Mouse (Mus musculus) liver, embryonic 15.5 days (tissue): ENCODE results near the gene Ccdc57. TPM values are rescaled to one million over a fixed set of nuclear protein-coding genes. Genes with fewer than 3 reads are reported as not detected.
A peak's percentile ranks its signal among the peaks of the same experiment; 100 is the strongest.

Experiments used
- ATAC-seq: fragments of 200-750 bp; cut with Nextera tagmentation; 2 replicates; pipeline ENCODE4 v1.8.0; 2017; ENCODE audit warnings: moderate number of reproducible peaks, mild to moderate bottlenecking, moderate library complexity; ENCODE audit not compliant: insufficient read depth
- H3K27ac ChIP-seq: fragments of 300-500 bp; sonication (generic); replicated peaks from 2 replicates; pipeline ENCODE4 v1.5.1; 2015; ENCODE audit warnings: mild to moderate bottlenecking, inconsistent platforms
- H3K27me3 ChIP-seq: fragments of 300-500 bp; sonication (generic); 2 replicates; pipeline ENCODE4 v1.6.1; 2015; ENCODE audit warnings: mild to moderate bottlenecking, inconsistent platforms
- H3K36me3 ChIP-seq: fragments of 300-500 bp; sonication (generic); replicated peaks from 2 replicates; pipeline ENCODE4 v1.6.1; 2015; ENCODE audit warnings: moderate library complexity, mild to moderate bottlenecking, inconsistent platforms
- H3K4me1 ChIP-seq: fragments of 300-500 bp; sonication (generic); replicated peaks from 2 replicates; pipeline ENCODE4 v1.6.1; 2015; ENCODE audit warnings: inconsistent platforms
- H3K4me2 ChIP-seq: fragments of 300-500 bp; sonication (generic); 2 replicates; pipeline ENCODE4 v1.6.1; 2015; ENCODE audit warnings: moderate library complexity, mild to moderate bottlenecking, inconsistent platforms
- H3K4me3 ChIP-seq: fragments of 300-500 bp; sonication (generic); replicated peaks from 2 replicates; pipeline ENCODE4 v1.5.1; 2015; ENCODE audit warnings: mild to moderate bottlenecking, inconsistent platforms
- H3K9ac ChIP-seq: fragments of 300-500 bp; sonication (generic); 2 replicates; pipeline ENCODE4 v1.6.1; 2015; ENCODE audit warnings: moderate library complexity, mild to moderate bottlenecking, inconsistent platforms
- H3K9me3 ChIP-seq: fragments of 300-500 bp; sonication (generic); replicated peaks from 2 replicates; pipeline ENCODE4 v1.6.1; 2016; ENCODE audit warnings: inconsistent platforms
- WGBS: fragments of 180-500 bp; shearing (Covaris S2); methylation state at CpG from one replicate; pipeline ENCODE4 v1.1.7; 2015; ENCODE audit warnings: mixed read lengths; ENCODE audit not compliant: insufficient replicate concordance; 5-methylcytosine and 5-hydroxymethylcytosine counted together
- polyA plus RNA-seq: library from polyadenylated mRNA; unstranded; fragments of >200 nt; fragmentation: Nextera tagmentation; extraction: Ambion mirVana; gene quantifications from 2 replicates; pipeline ENCODE4 v1.2.1, GENCODE M21; 2015

The Ccdc57 gene
- polyA plus RNA-seq, 1 experiment from 2014 or later, result 1.8 TPM

- 86% methylated on average over 6 of the region's 6 CpGs for WGBS
- no peak overlapping the region for H3K9ac ChIP-seq
- no peaks in the 10 kb centered on the region for H3K9me3 ChIP-seq
- no peak for ATAC-seq
- H3K27me3 ChIP-seq, result no peaks in the 10 kb centered on the region
- peaks cover 77% of the 10 kb centered on the region for H3K36me3 ChIP-seq
- no peak overlapping the region for H3K27ac ChIP-seq
- H3K4me1 ChIP-seq, result peaks cover 40% of the 10 kb centered on the region
- no peak overlapping the region for H3K4me3 ChIP-seq
- H3K4me2 ChIP-seq, result no peak overlapping the region
Observed at GRCm38 (mm10) chr11:120819556-120819955, 113.1 kb downstream of the Ccdc57 start.

GRCm38 (mm10) chr11:120818251-120818650 lies 114.4 kb downstream of the Ccdc57 start:
- H3K4me1 ChIP-seq, result peaks cover 27% of the 10 kb centered on the region
- WGBS, result 87% methylated on average over 13 of the region's 13 CpGs
- no peak overlapping the region for H3K4me3 ChIP-seq
- H3K36me3 ChIP-seq, result peaks cover 90% of the 10 kb centered on the region
- H3K4me2 ChIP-seq, result no peak overlapping the region
- no peaks in the 10 kb centered on the region for H3K9me3 ChIP-seq
- no peak for ATAC-seq
- no peak overlapping the region for H3K27ac ChIP-seq
- H3K27me3 ChIP-seq, result no peaks in the 10 kb centered on the region
- no peak overlapping the region for H3K9ac ChIP-seq

- no peak overlapping the region for H3K27ac ChIP-seq
- ATAC-seq, result no peak
- no peak overlapping the region for H3K4me2 ChIP-seq
- WGBS, result 84% methylated on average over 6 of the region's 6 CpGs
- no peaks in the 10 kb centered on the region for H3K9me3 ChIP-seq
- peaks cover 99% of the 10 kb centered on the region for H3K36me3 ChIP-seq
- H3K9ac ChIP-seq, result no peak overlapping the region
- no peak overlapping the region for H3K4me3 ChIP-seq
- H3K4me1 ChIP-seq, result peaks cover 18% of the 10 kb centered on the region
- H3K27me3 ChIP-seq, result no peaks in the 10 kb centered on the region
Observed at GRCm38 (mm10) chr11:120817358-120817757, 115.3 kb downstream of the Ccdc57 start.

GRCm38 (mm10) chr11:120812068-120812467 lies 120.6 kb downstream of the Ccdc57 start:
- H3K36me3 ChIP-seq, result peaks cover 100% of the 10 kb centered on the region
- no peak for ATAC-seq
- no peak overlapping the region for H3K9ac ChIP-seq
- no peaks in the 10 kb centered on the region for H3K4me1 ChIP-seq
- WGBS, result 85% methylated on average over 16 of the region's 16 CpGs
- no peak overlapping the region for H3K4me2 ChIP-seq
- H3K4me3 ChIP-seq, result no peak overlapping the region
- no peaks in the 10 kb centered on the region for H3K27me3 ChIP-seq
- H3K9me3 ChIP-seq, result no peaks in the 10 kb centered on the region
- no peak overlapping the region for H3K27ac ChIP-seq

- no peak overlapping the region for H3K4me2 ChIP-seq
- H3K4me1 ChIP-seq, result peaks cover 4% of the 10 kb centered on the region; the same call in 1 of the 2 replicates
- H3K27ac ChIP-seq, result no peak overlapping the region
- no peaks in the 10 kb centered on the region for H3K27me3 ChIP-seq
- ATAC-seq, result no peak
- H3K9me3 ChIP-seq, result no peaks in the 10 kb centered on the region
- no peak overlapping the region for H3K9ac ChIP-seq
- H3K4me3 ChIP-seq, result no peak overlapping the region
- WGBS, result 72% methylated on average over 12 of the region's 12 CpGs
- peaks cover 67% of the 10 kb centered on the region for H3K36me3 ChIP-seq
Observed at GRCm38 (mm10) chr11:120808010-120808409, 124.7 kb downstream of the Ccdc57 start.

- H3K36me3 ChIP-seq, result peaks cover 43% of the 10 kb centered on the region
- H3K4me1 ChIP-seq, result peaks cover 4% of the 10 kb centered on the region; the same call in 1 of the 2 replicates
- no peak overlapping the region for H3K9ac ChIP-seq
- ATAC-seq, result no peak
- H3K27me3 ChIP-seq, result no peaks in the 10 kb centered on the region
- WGBS, result 74% methylated on average over 7 of the region's 7 CpGs
- no peak overlapping the region for H3K4me2 ChIP-seq
- H3K9me3 ChIP-seq, result no peaks in the 10 kb centered on the region
- H3K27ac ChIP-seq, result no peak overlapping the region
- H3K4me3 ChIP-seq, result no peak overlapping the region
Observed at GRCm38 (mm10) chr11:120805375-120806298, 127.0 kb downstream of the Ccdc57 start.

- no peak overlapping the region for H3K27ac ChIP-seq
- H3K4me3 ChIP-seq, result no peak overlapping the region
- H3K4me1 ChIP-seq, result peaks cover 12% of the 10 kb centered on the region
- no peak for ATAC-seq
- 63% methylated on average over 4 of the region's 4 CpGs for WGBS
- no peaks in the 10 kb centered on the region for H3K9me3 ChIP-seq
- no peak overlapping the region for H3K9ac ChIP-seq
- peaks cover 35% of the 10 kb centered on the region for H3K36me3 ChIP-seq
- H3K4me2 ChIP-seq, result no peak overlapping the region
- no peaks in the 10 kb centered on the region for H3K27me3 ChIP-seq
Observed at GRCm38 (mm10) chr11:120804769-120805168, 127.9 kb downstream of the Ccdc57 start.

GRCm38 (mm10) chr11:120804274-120804673 lies 128.4 kb downstream of the Ccdc57 start:
- ATAC-seq, result no peak
- no peaks in the 10 kb centered on the region for H3K27me3 ChIP-seq
- peaks cover 13% of the 10 kb centered on the region for H3K4me1 ChIP-seq
- peaks cover 30% of the 10 kb centered on the region for H3K36me3 ChIP-seq
- H3K9ac ChIP-seq, result no peak overlapping the region
- WGBS, result 68% methylated on average over 7 of the region's 7 CpGs
- H3K4me3 ChIP-seq, result no peak overlapping the region
- no peak overlapping the region for H3K4me2 ChIP-seq
- no peak overlapping the region for H3K27ac ChIP-seq
- no peaks in the 10 kb centered on the region for H3K9me3 ChIP-seq

GRCm38 (mm10) chr11:120800061-120800904 lies 132.4 kb downstream of the Ccdc57 start:
- Histone ChIP-seq H3K9ac (no peak overlapping the region), H3K9me3 (no peaks in the 10 kb centered on the region), H3K36me3 (no peaks in the 10 kb centered on the region), H3K27me3 (no peaks in the 10 kb centered on the region), H3K4me3 (no peak overlapping the region), H3K4me2 (no peak overlapping the region), H3K27ac (no peak overlapping the region), H3K4me1 (peaks cover 26% of the 10 kb centered on the region)
- ATAC-seq, result peak; percentile 40
- WGBS, result 13% methylated on average over 10 of the region's 10 CpGs

GRCm38 (mm10) chr11:120799316-120799890 lies 133.3 kb downstream of the Ccdc57 start:
- Histone ChIP-seq H3K4me1 (peaks cover 35% of the 10 kb centered on the region), H3K4me2 (no peak overlapping the region), H3K36me3 (peaks cover 3% of the 10 kb centered on the region; the same call in 1 of the 2 replicates), H3K9me3 (no peaks in the 10 kb centered on the region), H3K9ac (no peak overlapping the region), H3K27ac (no peak overlapping the region), H3K4me3 (no peak overlapping the region), H3K27me3 (no peaks in the 10 kb centered on the region)
- ATAC-seq, result no peak
- 47% methylated on average over 6 of the region's 6 CpGs for WGBS

GRCm38 (mm10) chr11:120798244-120798643 lies 134.4 kb downstream of the Ccdc57 start:
- no peaks in the 10 kb centered on the region for H3K9me3 ChIP-seq
- H3K27ac ChIP-seq, result no peak overlapping the region
- 38% methylated on average over 3 of the region's 3 CpGs for WGBS
- H3K36me3 ChIP-seq, result peaks cover 15% of the 10 kb centered on the region
- no peaks in the 10 kb centered on the region for H3K27me3 ChIP-seq
- no peak overlapping the region for H3K4me3 ChIP-seq
- no peak for ATAC-seq
- H3K4me2 ChIP-seq, result no peak overlapping the region
- peaks cover 39% of the 10 kb centered on the region for H3K4me1 ChIP-seq
- no peak overlapping the region for H3K9ac ChIP-seq
